Mouse (Mus musculus) liver, embryonic 12.5 days (tissue): ENCODE measurements around the gene Fiz1. TPM values are rescaled to one million over a fixed set of nuclear protein-coding genes. Genes with fewer than 3 reads are reported as not detected.
"Not testable (repeated sequence)": the region's sequence is repeated elsewhere in the genome, so short reads cannot be mapped to it uniquely, and the experiment has no call there.

Experiments used
- ATAC-seq: fragments of 200-750 bp; cut with Nextera tagmentation; 2 replicates; pipeline ENCODE4 v1.8.0; 2017; ENCODE audit warnings: moderate number of reproducible peaks, mild to moderate bottlenecking, moderate library complexity
- H3K27ac ChIP-seq: fragments of 300-500 bp; sonication (generic); 2 replicates; pipeline ENCODE4 v1.5.1; 2016; ENCODE audit warnings: mild to moderate bottlenecking
- H3K27me3 ChIP-seq: fragments of 300-500 bp; sonication (generic); replicated peaks from 2 replicates; pipeline ENCODE4 v1.6.1; 2016; ENCODE audit warnings: mild to moderate bottlenecking, moderate library complexity
- H3K36me3 ChIP-seq: fragments of 300-500 bp; sonication (generic); 2 replicates; pipeline ENCODE4 v1.6.1; 2016; ENCODE audit warnings: mild to moderate bottlenecking, moderate library complexity
- H3K4me1 ChIP-seq: fragments of 300-500 bp; sonication (generic); 2 replicates; pipeline ENCODE4 v1.6.1; 2016
- H3K4me2 ChIP-seq: fragments of 300-500 bp; sonication (generic); 2 replicates; pipeline ENCODE4 v1.6.1; 2016; ENCODE audit warnings: mild to moderate bottlenecking, moderate library complexity
- H3K4me3 ChIP-seq: fragments of 300-500 bp; sonication (generic); 2 replicates; pipeline ENCODE4 v1.5.1; 2016; ENCODE audit warnings: mild to moderate bottlenecking, moderate library complexity
- H3K9ac ChIP-seq: fragments of 300-500 bp; sonication (generic); 2 replicates; pipeline ENCODE4 v1.6.1; 2016; ENCODE audit warnings: mild to moderate bottlenecking, moderate library complexity
- H3K9me3 ChIP-seq: fragments of 300-500 bp; sonication (generic); replicated peaks from 2 replicates; pipeline ENCODE4 v1.6.1; 2016; ENCODE audit warnings: mild to moderate bottlenecking, moderate library complexity
- WGBS: fragments of 180-500 bp; shearing (Covaris S2); methylation state at CpG from one replicate; pipeline ENCODE4 v1.1.7; 2016; ENCODE audit not compliant: insufficient replicate concordance; 5-methylcytosine and 5-hydroxymethylcytosine counted together
- polyA plus RNA-seq: library from polyadenylated mRNA; unstranded; fragments of >200 nt; fragmentation: Nextera tagmentation; extraction: Ambion mirVana; gene quantifications from 2 replicates; pipeline ENCODE4 v1.2.1, GENCODE M21; 2016

The Fiz1 gene
- polyA plus RNA-seq, 1 experiment from 2014 or later, result 29.4 TPM

DNA sequence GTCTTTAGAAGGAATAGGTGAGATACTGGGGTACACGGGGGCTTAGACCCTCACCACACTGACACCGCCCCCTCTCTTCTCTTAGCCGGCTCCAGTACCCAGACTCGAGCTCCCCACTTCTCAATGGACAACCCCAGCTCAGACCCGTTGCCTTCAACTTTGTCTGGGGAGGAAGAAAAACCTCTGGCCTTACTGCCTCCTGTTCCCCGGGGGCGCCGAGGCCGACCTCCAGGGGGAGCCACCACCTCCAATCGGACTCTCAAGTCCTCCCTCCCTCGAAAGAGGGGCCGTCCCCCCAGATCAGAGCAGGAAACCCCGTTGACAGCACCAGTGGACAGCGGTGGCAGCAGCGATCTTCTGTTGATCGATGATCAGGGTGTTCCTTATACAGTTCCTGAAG lies 2.9 kb upstream of the Fiz1 start:
- Histone ChIP-seq H3K27ac (no peak overlapping the region), H3K9ac (no peak overlapping the region), H3K9me3 (0 out of 2 replicates have a peak, but pooled peaks cover 5% of the 10 kb centered on the region), H3K36me3 (peaks cover 39% of the 10 kb centered on the region), H3K27me3 (no peaks in the 10 kb centered on the region), H3K4me2 (no peak overlapping the region), H3K4me3 (no peak overlapping the region), H3K4me1 (peaks cover 52% of the 10 kb centered on the region)
- ATAC-seq, result no peak
- WGBS, result 85% methylated on average over 16 of the region's 16 CpGs

DNA sequence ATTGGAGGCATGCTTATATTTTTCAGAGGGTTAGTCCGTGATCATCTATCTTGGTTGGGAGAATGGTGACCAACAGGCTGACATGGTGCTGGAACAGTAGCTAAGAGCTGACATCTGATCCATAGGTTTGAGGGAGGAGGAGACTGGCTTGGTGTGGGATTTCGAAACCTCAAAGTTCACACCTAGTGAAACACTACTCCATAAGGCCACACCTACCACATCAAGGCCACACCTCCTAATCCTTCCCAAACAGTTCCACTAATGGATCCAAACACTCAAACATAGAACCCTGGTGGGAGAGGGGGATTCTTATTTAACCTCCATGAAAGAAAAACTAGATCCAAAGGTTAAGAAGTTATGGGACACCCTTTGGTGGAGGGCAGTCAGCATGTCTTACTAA lies 2.4 kb upstream of the Fiz1 start:
- H3K9ac ChIP-seq, result no peak overlapping the region
- H3K9me3 ChIP-seq, result 0 out of 2 replicates have a peak, but pooled peaks cover 5% of the 10 kb centered on the region
- H3K27me3 ChIP-seq, result no peaks in the 10 kb centered on the region
- ATAC-seq, result no peak
- H3K4me3 ChIP-seq, result no peak overlapping the region
- peaks cover 48% of the 10 kb centered on the region for H3K4me1 ChIP-seq
- peaks cover 39% of the 10 kb centered on the region for H3K36me3 ChIP-seq
- WGBS, result 86% methylated on average over 2 of the region's 2 CpGs
- H3K27ac ChIP-seq, result no peak overlapping the region
- H3K4me2 ChIP-seq, result no peak overlapping the region

DNA sequence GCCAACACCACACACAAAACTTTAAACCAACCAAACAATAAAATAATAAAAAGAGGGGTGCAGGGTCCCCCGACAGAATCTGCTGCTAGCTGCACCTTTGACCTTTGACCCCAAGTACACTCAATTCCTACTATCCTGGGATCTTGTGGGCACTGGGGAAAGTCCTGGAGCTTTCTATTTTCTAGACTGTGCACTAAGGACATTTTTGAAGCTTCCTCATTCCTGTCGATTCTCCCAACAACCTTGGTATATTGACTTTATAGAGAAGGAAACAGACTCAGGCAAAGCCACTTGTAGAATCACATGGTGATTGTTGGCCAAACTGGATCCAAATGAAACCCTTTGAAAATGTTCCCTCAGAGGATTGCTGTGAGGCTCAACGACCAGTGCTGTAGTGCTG lies 1.6 kb upstream of the Fiz1 start:
- Histone ChIP-seq H3K27me3 (no peaks in the 10 kb centered on the region), H3K4me1 (peaks cover 40% of the 10 kb centered on the region), H3K4me2 (peak overlapping the region; percentile 85), H3K9ac (peak overlapping the region; percentile 85), H3K36me3 (peaks cover 42% of the 10 kb centered on the region), H3K4me3 (peak overlapping the region; percentile 78), H3K9me3 (0 out of 2 replicates have a peak, but pooled peaks cover 5% of the 10 kb centered on the region), H3K27ac (peak overlapping the region; percentile 97)
- no peak for ATAC-seq
- WGBS, result 51% methylated on average over 3 of the region's 3 CpGs

DNA sequence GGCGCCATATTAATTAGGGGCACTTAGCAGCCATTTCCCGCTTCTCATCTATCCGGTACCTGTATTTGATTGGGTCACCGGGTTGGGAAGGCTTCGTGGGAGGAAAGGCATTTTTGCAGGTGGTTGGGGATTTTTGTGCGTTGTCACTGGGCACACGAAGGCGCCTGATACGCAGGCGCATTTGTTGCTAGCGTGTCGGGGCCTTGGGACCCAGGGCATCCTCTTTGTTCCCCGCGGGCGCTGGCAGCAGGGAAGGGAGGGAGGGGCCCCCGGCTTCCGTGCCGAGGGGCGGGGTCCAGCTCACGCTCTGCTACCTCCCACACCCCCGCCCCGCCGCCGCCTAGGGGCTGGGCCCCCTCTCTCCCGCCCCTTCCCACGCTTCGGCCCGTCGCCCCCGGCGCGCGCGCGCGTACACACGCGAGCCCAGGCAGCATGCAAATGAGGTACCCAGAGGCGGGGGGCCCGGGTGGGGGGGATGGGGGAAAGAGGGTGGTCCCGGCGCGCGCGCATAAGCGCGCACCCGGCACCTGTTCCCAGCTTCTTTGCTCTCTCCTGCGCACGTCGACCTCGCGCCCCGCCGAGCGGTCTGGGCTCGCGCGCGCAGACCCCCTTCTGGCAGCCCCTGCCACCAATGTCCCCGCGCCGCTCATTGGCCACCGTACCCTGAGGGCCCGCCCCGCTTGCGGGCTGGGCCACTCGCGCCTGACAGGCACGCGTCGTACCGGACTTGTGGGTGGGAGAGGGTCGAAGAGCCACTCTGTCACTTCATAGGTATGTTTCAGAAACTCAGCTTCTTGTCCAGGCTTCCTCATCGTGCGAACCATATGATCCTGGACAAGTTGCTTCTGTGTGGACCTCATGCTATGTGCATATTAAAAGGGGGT lies 863 bp upstream of the Fiz1 start, which contains the start of gene Gm44973:
Gene Gm44973, plus strand, starts transcription at position 379 of the 884 bp plus-strand sequence.
- Histone ChIP-seq H3K4me3 (peak within 1 kb of the TSS; percentile 78), H3K9ac (peak within 1 kb of the TSS; percentile 85), H3K9me3 (0 out of 2 replicates have a peak, but pooled peaks cover 5% of the 10 kb centered on the region), H3K27me3 (no peaks in the 10 kb centered on the region), H3K36me3 (peaks cover 49% of the 10 kb centered on the region), H3K27ac (peak within 1 kb of the TSS; percentile 97), H3K4me1 (peaks cover 36% of the 10 kb centered on the region), H3K4me2 (peak within 1 kb of the TSS; percentile 85)
- ATAC-seq, result peak; percentile 76
- under 1% methylated on average over 52 of the region's 76 CpGs for WGBS

DNA sequence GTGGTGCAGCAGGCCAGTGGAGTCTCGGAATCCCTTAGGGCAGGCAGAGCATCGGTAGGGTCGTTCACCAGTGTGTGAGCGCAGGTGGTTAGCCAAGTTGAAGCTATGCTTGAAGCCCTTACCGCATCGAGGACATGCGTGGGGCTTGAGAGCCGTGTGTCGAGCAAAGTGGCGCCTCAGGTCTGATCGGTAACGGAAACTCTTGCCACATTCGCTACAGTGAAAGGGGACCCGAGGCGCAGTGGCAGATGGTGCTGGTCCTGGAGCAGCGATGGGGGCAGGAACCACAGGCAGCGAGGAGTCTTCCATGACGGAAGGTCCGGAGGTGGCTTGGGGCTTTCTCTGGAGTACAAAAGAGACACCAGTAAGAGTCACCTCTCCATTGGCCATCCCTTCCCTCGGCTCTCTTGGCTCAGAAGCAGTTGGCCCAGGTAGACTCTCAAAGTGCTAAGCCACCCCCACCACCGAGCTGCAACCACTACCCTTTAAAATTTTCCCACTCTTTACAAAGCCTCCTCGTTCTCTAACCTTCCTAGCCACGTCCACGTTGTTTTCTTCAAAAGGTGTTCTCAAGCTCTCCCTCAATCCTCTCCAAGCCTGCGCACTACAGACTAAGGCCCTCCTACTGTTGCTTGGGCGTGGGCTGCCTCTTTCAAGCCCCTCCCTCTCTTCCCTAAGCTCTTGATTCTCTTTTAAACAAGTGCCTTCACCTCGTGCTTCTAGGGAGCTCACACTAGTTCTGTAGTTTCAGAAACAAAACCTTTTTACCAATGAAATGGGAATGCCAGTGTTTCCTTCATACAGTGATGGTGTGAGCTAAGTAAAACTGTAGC lies 1.6 kb downstream of the Fiz1 start:
- ATAC-seq, result no peak
- 82% methylated on average over 27 of the region's 27 CpGs for WGBS
- Histone ChIP-seq H3K36me3 (peaks cover 68% of the 10 kb centered on the region), H3K27me3 (no peaks in the 10 kb centered on the region), H3K4me3 (peak overlapping the region; percentile 78), H3K9ac (peak overlapping the region; percentile 85), H3K4me2 (peak overlapping the region; percentile 85), H3K27ac (peak overlapping the region; percentile 41; the same call in 1 of the 2 replicates), H3K9me3 (0 out of 2 replicates have a peak, but pooled peaks cover 5% of the 10 kb centered on the region), H3K4me1 (peaks cover 25% of the 10 kb centered on the region)

DNA sequence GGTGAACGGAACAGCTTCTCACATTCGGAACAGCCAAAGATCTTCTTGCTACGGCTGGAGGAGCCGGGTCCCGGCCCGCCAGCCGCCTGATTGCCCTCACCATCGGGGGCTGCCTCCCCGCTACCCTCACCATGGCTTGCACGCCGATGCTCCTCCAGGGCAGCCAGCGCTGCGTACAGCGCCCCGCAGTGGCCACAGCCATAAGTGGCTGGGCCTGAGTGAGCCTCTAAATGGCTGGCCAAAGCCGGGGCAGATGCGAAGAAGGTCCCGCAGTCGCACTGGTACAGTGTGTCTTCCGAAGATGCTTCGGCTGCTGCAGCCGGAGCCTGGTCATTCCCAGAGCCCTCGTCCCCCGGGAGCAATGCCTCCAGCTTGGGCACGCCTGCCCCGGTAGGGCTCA lies 6.3 kb downstream of the Fiz1 start:
- H3K36me3 ChIP-seq, result peaks cover 71% of the 10 kb centered on the region
- no peak for ATAC-seq
- no peak overlapping the region; the same call in 1 of the 2 replicates for H3K27ac ChIP-seq
- no peak overlapping the region for H3K9ac ChIP-seq
- peaks cover 7% of the 10 kb centered on the region; the same call in 1 of the 2 replicates for H3K9me3 ChIP-seq
- H3K4me3 ChIP-seq, result no peak overlapping the region
- no peak overlapping the region for H3K4me2 ChIP-seq
- peaks cover 5% of the 10 kb centered on the region; the same call in 1 of the 2 replicates for H3K27me3 ChIP-seq
- 90% methylated on average over 26 of the region's 26 CpGs for WGBS
- H3K4me1 ChIP-seq, result peaks cover 8% of the 10 kb centered on the region

DNA sequence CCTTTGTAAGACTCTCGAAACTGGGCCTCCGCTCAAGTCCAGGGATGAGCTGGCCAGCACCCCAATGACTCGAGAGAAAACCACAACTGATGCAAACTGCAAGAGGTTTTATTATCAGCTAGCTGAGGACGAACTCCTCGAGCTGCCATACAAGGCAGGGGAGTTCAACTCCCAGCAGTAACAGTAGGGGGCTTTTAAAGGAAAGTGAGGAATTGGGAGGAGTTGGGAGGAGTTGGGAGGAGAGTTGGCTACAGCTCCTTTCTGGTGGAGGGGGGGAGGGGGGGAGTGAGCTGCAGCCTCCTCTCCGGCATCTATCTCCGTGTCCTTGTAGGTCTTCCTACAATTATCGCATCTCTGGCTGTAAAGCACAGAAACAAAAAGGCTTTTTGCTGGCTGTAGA lies 11.6 kb downstream of the Fiz1 start:
- H3K4me2 ChIP-seq, H3K4me3 ChIP-seq, H3K4me1 ChIP-seq, ATAC-seq, H3K27ac ChIP-seq, H3K9ac ChIP-seq, H3K27me3 ChIP-seq: not testable (repeated sequence)
- H3K36me3 ChIP-seq, result peaks cover 18% of the 10 kb centered on the region
- 68% methylated on average over 8 of the region's 8 CpGs for WGBS
- peaks cover 11% of the 10 kb centered on the region for H3K9me3 ChIP-seq

DNA sequence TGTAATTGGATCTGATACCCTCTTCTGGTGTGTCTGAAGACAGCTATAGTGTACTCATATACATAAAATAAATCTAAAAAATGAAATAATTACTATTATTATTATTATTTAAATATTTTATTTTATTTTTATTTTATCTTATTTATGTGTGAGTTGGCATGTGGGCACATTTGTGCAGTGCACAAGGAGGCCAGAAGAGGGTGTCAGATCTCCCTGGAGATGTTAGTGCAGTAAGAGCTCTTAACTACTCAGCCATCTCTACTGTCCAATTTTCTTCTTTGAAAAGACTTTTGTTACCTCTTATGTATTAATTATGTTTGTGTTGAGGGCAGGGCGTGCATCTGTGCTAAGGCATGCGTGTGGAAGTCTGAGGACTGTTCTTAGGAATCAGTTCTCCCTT lies 14.6 kb downstream of the Fiz1 start:
- Histone ChIP-seq H3K36me3 (no peaks in the 10 kb centered on the region), H3K4me2 (no peak overlapping the region), H3K4me1 (no peaks in the 10 kb centered on the region), H3K9ac (no peak overlapping the region), H3K4me3 (no peak overlapping the region), H3K27me3 (peaks cover 32% of the 10 kb centered on the region), H3K9me3 (peaks cover 11% of the 10 kb centered on the region), H3K27ac (no peak overlapping the region)
- no peak for ATAC-seq
- 55% methylated on average over 2 of the region's 2 CpGs for WGBS

DNA sequence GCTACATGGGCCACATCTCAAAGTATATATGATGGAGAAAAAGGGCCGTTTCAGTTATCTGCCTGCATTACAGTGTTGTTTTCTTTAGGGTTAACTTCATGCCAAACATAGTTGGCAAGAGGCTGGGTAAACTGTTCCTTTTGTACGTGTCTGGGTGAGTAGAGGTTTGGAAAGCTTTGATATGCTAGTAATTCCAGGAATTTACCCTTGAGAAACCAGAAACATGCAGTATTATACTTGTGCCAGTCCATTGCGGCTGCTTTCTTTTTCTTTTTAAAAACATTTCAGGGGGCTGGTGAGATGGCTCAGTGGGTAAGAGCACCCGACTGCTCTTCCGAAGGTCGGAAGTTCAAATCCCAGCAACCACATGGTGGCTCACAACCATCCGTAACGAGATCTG lies 17.6 kb downstream of the Fiz1 start:
- H3K4me3 ChIP-seq, result no peak overlapping the region
- H3K9me3 ChIP-seq, result no peaks in the 10 kb centered on the region
- H3K4me1 ChIP-seq, result no peaks in the 10 kb centered on the region
- 56% methylated on average over 7 of the region's 8 CpGs for WGBS
- H3K27me3 ChIP-seq, result peaks cover 55% of the 10 kb centered on the region
- H3K9ac ChIP-seq, result no peak overlapping the region
- H3K4me2 ChIP-seq, result no peak overlapping the region
- ATAC-seq, result no peak
- peaks cover 17% of the 10 kb centered on the region for H3K36me3 ChIP-seq
- no peak overlapping the region for H3K27ac ChIP-seq

DNA sequence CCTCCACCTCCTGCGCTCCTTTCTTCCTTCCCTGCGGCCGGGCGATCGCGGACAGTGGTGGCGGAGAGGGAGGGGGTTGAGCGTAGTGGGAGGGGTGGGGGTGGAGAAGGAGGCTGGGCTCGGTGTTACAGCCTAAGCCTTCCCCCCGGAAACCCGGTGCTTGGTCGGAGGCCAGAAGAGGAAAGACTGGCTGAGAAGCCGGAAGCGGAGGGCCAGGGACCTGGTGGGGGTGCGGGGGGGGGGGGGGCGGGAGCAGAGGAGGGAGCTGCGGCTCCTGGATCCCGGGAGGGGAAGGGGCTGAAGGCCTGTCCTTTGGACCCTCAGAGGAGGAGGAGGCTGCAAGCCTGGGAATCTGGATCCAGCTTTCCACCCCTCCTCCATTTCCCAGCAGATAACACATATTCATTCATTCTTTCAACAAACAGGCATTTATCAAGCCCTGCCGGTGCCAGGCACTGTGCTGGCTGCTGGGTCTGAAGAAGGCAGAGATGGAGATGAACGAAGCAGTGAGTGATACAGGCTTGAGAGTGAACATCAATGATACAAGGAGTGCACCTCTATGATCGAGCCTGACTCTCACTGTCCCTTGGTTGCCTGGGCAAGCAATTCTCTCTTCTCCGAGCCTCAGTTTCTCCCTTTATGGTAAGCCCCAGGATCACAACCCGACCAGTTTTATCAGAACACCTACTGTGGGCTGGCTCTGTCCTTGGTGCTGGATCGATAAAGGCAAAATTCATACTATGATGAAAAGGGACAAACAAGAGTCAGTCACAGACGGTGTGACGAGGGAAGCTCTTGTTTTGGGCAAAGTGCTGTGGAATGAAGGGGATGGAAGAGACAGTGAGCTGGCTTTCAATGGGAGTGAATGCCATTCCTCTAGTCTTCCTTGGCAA lies 18.2 kb downstream of the Fiz1 start, which contains the start of gene Zfp579:
Gene Zfp579, minus strand, starts transcription at position 156 of the 893 bp plus-strand sequence.
- H3K9ac ChIP-seq, result peak within 1 kb of the TSS; percentile 61; the same call in 1 of the 2 replicates
- H3K27me3 ChIP-seq, result peaks cover 60% of the 10 kb centered on the region
- peak within 1 kb of the TSS; percentile 65 for H3K4me2 ChIP-seq
- no peaks in the 10 kb centered on the region for H3K9me3 ChIP-seq
- ATAC-seq, result peak; percentile 67
- 10% methylated on average over 15 of the region's 26 CpGs for WGBS
- no peaks in the 10 kb centered on the region for H3K4me1 ChIP-seq
- H3K4me3 ChIP-seq, result peak within 1 kb of the TSS; percentile 56
- peak within 1 kb of the TSS; percentile 27; the same call in 1 of the 2 replicates for H3K27ac ChIP-seq
- H3K36me3 ChIP-seq, result peaks cover 17% of the 10 kb centered on the region
